Mouse (Mus musculus) thymus, adult 2 months (tissue): Measurements from ENCODE around the gene Saa3.
"Not testable (repeated sequence)": the region's sequence is repeated elsewhere in the genome, so short reads cannot be mapped to it uniquely, and the experiment has no call there.

Experiments
- CTCF ChIP-seq: fragments of 200-500 bp; IDR thresholded peaks from 2 replicates; pipeline ENCODE4 v1.5.1; 2012; ENCODE audit warnings: mild to moderate bottlenecking, control low read depth, low read length, moderate library complexity, borderline replicate concordance; ENCODE audit not compliant: control insufficient read depth, poor library complexity, insufficient read depth; ENCODE audit errors: extremely low read depth
- POLR2A ChIP-seq: fragments of 200-500 bp; IDR thresholded peaks from 2 replicates; pipeline ENCODE4 v1.6.1; 2012; ENCODE audit warnings: mild to moderate bottlenecking, low read length, control low read depth, moderate library complexity; ENCODE audit not compliant: control insufficient read depth, poor library complexity, insufficient read depth; ENCODE audit errors: extremely low read depth

DNA sequence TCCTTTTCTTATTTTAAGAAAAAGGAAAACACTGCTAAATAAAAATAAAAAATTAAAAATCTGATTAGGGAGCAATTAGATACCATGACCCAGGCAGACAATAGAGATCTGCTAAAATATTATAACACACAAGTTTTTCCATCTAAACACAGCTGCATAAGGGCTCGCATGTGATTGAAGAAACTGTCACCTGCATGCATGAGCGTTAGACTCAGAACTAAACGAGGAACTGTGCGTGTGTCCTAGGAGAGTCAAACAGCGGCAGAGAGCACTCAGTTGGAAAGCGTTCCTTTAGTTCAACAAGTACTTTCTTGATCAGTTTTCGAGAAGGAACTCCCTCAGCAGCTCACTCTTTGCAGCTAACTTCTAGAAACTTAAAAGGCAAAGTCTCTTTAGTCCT lies 36.5 kb downstream of the Saa3 start:
- TF ChIP-seq POLR2A, CTCF: not testable (repeated sequence)
